Mouse (Mus musculus) neutrophil, adult 59 days (primary cell): Measurements from ENCODE around the gene Ppp3r1. TPM values are rescaled to one million over a fixed set of nuclear protein-coding genes. Genes with fewer than 3 reads are reported as not detected.

Source experiments
- total RNA-seq, 2 experiments: library from RNA; stranded (reverse); gene quantifications; 1 replicate in 1 of 2; 2 replicates in 1 of 2; pipeline ENCODE4 v1.2.4; 2023

Gene Ppp3r1
- total RNA-seq, result 10 to 100 TPM; 63.7 to 68.8 TPM

DNA sequence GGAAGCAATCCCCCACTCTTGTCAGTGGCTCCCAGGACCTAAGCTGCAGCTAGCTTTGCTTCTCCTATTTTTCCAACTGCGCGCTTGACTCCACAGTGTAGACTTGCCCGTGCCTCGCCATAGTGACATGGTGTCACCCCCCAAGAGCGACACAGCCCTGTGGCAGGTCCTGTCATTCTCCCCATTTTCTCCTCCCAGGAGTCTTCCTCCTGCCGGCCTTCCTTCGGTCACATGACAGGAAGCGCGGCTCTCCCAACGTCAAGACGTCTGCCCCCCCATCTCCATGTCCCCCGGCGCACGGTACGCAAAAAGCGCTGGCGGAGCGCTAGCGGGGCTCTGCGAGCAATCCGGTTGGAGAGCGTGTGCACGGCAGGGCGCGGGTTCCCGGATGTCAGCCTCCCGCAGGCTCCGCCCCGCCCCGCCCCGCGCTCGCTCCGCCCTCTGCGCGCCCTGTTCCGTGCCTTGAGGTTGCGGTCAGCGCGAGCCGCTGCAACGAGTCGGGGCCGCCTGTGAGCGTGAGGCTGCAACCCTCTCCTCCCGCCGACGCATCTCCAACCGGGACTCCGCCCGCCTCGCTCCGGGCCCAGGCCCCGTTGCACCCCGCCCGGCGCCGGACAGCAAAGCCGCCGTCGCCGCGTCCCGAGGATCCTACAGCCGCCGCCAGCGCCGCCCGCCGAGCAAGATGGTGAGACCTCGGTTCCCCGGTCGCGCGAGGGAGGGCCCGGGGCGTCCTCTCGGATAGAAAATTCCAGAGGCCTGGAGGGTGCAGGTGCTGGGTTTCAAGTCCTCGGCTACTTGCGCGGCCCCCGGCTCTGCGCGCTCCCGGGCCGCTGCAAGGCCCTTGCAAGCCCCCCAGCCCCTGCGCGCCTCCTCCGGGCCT is at the start of gene Ppp3r1:
Gene Ppp3r1 (plus strand): TSS at position 406 of the 880 bp plus-strand sequence.

DNA sequence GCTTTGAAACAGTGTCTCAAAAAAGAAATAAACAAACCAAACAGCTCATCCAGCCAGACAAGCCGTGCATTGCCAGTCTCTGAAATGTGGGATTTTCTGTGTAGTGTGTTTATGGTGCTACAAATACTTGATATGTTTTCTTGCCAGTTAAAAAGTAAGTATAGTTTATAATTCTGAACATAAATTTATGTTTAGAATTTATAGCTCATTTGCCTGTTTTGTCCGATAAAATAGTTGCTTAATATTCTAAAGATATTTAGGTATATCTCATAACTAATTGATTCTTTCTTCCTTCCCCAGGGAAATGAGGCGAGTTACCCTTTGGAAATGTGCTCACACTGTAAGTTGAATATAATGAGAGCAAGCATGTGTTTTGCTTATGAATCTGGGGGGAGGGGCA is 22.7 kb downstream of the Ppp3r1 start, which contains the start of gene Wdr92:
Gene Wdr92 (plus strand): TSS at position 301 of the 400 bp plus-strand sequence.

DNA sequence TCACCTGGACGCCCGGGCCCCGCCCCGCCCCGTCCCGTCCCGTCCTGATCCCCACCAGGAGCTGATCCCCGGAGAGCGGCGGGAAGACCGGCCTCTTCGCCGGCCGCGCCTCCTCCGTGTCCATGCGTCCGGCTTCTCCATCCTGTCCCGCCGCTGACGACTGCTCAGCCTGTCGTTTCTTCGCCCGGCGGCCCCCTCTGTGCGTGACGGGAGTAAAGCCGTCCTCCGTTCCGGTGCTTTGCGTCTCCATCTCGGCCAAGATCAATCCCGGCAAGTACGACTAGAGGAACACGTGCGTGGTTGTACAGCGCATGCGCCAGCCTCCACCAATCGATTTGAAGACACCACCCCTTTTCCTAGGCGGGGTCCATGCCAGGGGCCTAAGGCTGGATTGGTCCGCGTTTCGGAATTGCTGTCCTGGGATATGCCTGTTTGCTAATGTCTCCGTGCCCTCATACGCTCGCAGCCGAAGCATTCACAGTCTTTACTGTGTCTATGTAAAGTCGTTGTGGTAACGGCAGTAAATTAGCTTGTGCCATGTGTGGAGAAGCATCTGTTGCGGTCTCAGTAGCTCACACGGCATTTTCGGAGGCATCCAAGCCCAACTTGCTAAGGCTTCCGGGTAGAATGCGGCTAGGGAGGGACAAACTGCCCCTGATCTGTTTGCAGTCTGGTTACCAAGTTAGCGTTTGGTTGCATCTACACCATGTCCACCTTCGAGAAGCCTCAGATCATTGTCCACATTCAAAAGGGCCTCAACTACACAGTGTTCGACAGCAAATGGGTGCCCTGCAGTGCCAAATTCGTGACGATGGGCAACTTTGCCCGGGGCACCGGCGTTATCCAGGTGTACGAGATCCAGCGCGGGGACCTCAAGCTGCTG is 52.4 kb downstream of the Ppp3r1 start, which contains the start of gene Pno1:
Gene Pno1 (minus strand): TSS at position 311 of the 883 bp plus-strand sequence.

Other genes with a start within 250 kb of the Ppp3r1 start
- gene Fbxo48, start 207.9 kb upstream of the Ppp3r1 start, total RNA-seq, result 1 to 10 TPM; 3.8 to 5.3 TPM
- gene Cnrip1, start 107.7 kb upstream of the Ppp3r1 start, total RNA-seq, result 1 to 10 TPM in 1 of 2 experiments, under 1 TPM in 1; 0.90 to 1.2 TPM
- 100 to 1,000 TPM; 301 to 310 TPM for gene Plek, start 106.9 kb upstream of the Ppp3r1 start, total RNA-seq
- 1 to 10 TPM; 4.4 to 4.8 TPM for gene Wdr92, start 22.8 kb downstream of the Ppp3r1 start, total RNA-seq
- gene Pno1, start 52.3 kb downstream of the Ppp3r1 start, total RNA-seq, result 10 to 100 TPM; 10.0 to 12.7 TPM
- 10 to 100 TPM; 24.2 to 32.0 TPM for gene C1d, start 98.3 kb downstream of the Ppp3r1 start, total RNA-seq